Mouse (Mus musculus) common myeloid progenitor, adult 5-6 weeks (primary cell): Measurements from ENCODE around the gene Meox2. TPM values are rescaled to one million over a fixed set of nuclear protein-coding genes. Genes with fewer than 3 reads are reported as not detected.

ENCODE experiments used
- total RNA-seq: library from RNA; stranded (forward); fragments of 200-1000, 187-1606 nt; gene quantifications from 2 replicates; pipeline ENCODE4 v1.2.3, GENCODE M21; 2017

Gene Meox2
- total RNA-seq, 1 experiment from 2014 or later = not detected

Other genes starting within 250 kb of the Meox2 start
- gene Agmo, start 133.1 kb downstream of the Meox2 start, total RNA-seq = 1.2 and 6.5 TPM in 2 replicates